Mouse (Mus musculus): ENCODE results near the gene Ankrd6. TPM values are rescaled to one million over a fixed set of nuclear protein-coding genes. Genes with fewer than 3 reads are reported as not detected.
A peak's percentile ranks its signal among the peaks of the same experiment; 100 is the strongest.

The Ankrd6 gene
- total RNA-seq, 2 experiments from 2014 or later = 0.82 to 0.98 TPM

GRCm38 (mm10) chr4:32800577-32801170, 150.0 kb downstream of the Ankrd6 start:
- no peak for ATAC-seq (replicated peaks; ENCODE audit: poor library complexity, severe bottlenecking)

- ATAC-seq (replicated peaks; ENCODE audit: poor library complexity, severe bottlenecking) = peak; percentile 100
These were observed 150.6 kb downstream of the Ankrd6 start, which contains the start of gene Lyrm2 for GRCm38 (mm10) chr4:32799966-32800576. Gene Lyrm2 (plus strand): TSS chr4:32800253.

DNA sequence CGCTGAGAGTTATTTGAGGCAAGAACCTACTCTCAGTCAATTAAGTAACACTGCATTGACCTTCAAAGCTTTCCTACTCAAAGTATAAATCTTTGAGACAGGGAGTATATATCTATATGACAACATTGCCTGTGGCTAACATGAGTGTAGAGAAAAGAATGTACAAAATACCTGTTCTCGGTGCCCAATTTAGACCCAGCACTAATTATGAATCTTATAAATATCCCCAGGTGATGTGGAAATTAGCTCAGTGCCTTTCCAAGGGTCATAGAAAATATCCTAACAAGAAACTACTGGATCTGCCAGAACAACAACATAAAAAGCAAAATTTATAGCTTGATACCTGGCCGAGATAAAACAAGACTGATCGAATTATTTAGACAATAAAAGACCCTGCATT, 151.7 kb downstream of the Ankrd6 start:
- no peak for ATAC-seq (replicated peaks; ENCODE audit: poor library complexity, severe bottlenecking)

DNA sequence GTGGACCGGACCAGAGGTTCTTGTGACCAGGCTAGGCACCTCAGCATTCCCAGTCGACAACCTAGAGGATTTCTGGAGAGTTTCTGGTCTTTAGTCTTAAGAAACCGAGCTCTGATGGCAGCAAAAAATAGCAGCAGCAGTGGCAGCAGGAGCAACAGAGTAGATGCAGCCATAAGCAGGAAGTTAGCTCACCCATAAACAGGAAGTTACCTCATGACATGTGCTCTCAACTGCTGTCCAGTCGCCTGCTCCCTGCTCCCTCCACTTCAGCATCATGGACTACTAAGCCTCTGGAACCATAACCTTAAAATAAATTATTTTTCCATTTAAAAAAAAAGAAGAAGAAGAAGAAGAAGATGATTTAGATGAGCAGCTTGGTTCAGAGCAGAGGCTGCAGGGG, 161.6 kb downstream of the Ankrd6 start:
- ATAC-seq (replicated peaks; ENCODE audit: poor library complexity, severe bottlenecking) = peak; percentile 58; the same call in 1 of the 2 replicates

DNA sequence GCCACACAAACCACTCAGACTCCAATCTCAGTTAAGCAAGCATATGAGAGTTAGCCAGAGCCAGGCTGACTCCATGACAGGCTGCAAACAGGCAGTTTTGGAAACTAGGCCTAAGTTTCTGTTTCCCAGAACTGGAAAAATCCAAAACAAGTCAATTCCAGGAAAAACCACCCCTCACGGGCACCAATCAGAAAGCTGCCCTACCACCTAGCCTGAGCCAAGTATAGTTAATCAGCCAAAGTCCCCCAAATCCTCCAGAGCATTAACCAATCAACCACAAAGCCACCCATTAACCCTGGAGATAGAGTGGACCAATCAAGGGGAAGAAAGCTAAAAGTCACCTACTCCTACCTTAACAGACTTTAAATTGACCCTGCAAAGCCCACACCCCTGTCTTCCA, 163.5 kb downstream of the Ankrd6 start:
- ATAC-seq (replicated peaks; ENCODE audit: poor library complexity, severe bottlenecking) = no peak

- no peak for ATAC-seq (replicated peaks; ENCODE audit: poor library complexity, severe bottlenecking)
These were observed 170.6 kb downstream of the Ankrd6 start for GRCm38 (mm10) chr4:32779996-32780395.

- no peak for ATAC-seq (replicated peaks; ENCODE audit: poor library complexity, severe bottlenecking)
These were observed 180.3 kb downstream of the Ankrd6 start for GRCm38 (mm10) chr4:32770284-32770810.

GRCm38 (mm10) chr4:32768046-32768445, 182.6 kb downstream of the Ankrd6 start:
- peak; percentile 100 for ATAC-seq (replicated peaks; ENCODE audit: poor library complexity, severe bottlenecking)

DNA sequence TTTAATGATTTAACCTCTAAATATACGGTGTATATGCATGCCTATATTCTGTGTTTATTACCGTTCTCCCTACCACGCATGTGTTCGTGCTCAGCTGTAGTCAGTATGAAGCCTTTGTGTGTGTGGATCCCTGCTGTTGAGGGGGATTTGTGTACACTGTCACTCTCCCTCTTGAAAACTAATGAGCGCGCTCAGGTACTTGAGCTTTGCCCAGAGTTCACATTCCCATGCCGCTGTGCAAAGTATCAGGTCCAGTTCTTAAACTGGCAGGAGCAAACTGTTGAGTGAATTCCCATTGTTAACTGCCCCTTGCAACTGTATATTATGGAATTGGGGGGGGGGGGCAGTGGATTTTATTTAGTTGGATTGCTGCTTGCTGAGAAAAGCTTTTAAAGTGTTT, 183.2 kb downstream of the Ankrd6 start:
- ATAC-seq (replicated peaks; ENCODE audit: poor library complexity, severe bottlenecking) = no peak

DNA sequence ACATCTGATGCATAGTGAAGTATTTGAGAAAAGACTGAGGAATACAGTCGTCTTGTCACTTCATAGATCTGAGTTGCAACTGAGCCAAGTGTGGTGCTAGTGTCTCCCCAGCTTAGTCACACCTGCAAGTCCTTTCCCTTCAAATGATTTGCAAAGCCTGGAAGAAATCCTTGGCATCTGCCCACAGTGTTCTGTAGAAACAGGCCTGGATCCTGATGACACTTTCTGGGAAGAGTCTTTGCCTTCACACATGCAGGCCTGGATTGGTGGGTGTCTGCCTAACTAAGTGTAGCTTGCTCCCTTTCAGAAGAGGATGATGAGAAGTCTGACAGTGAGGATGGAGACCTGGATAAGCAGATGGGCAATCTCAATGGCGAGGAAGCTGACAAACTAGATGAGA, 193.2 kb downstream of the Ankrd6 start:
- ATAC-seq (replicated peaks; ENCODE audit: poor library complexity, severe bottlenecking) = no peak

Other genes with a start within 250 kb of the Ankrd6 start
- 19.6 and 28.0 TPM in 2 replicates for gene Lyrm2, start 150.6 kb downstream of the Ankrd6 start, total RNA-seq (2014; fragmentation: Nextera tagmentation)
- 40.2 and 82.2 TPM in 2 replicates for gene Lyrm2, start 150.6 kb downstream of the Ankrd6 start, total RNA-seq (2017)
- not detected in 2 replicates for gene Rragd, start 32.2 kb upstream of the Ankrd6 start, total RNA-seq (2014; fragmentation: Nextera tagmentation)
- gene Rragd, start 32.2 kb upstream of the Ankrd6 start, total RNA-seq (2017) = not detected in 2 replicates
- gene Ube2j1, start 80.6 kb upstream of the Ankrd6 start, total RNA-seq (2014; fragmentation: Nextera tagmentation) = 40.3 and 41.6 TPM in 2 replicates
- 51.5 and 52.6 TPM in 2 replicates for gene Ube2j1, start 80.6 kb upstream of the Ankrd6 start, total RNA-seq (2017)
- not detected in 2 replicates for gene Gabrr2, start 112.2 kb upstream of the Ankrd6 start, total RNA-seq (2014; fragmentation: Nextera tagmentation)
- not detected in 2 replicates for gene Gabrr2, start 112.2 kb upstream of the Ankrd6 start, total RNA-seq (2017)
- not detected in 2 replicates for gene Gabrr1, start 181.7 kb upstream of the Ankrd6 start, total RNA-seq (2014; fragmentation: Nextera tagmentation)
- gene Gabrr1, start 181.7 kb upstream of the Ankrd6 start, total RNA-seq (2017) = not detected in 2 replicates
- not detected in 2 replicates for gene Pm20d2, start 238.9 kb upstream of the Ankrd6 start, total RNA-seq (2014; fragmentation: Nextera tagmentation)
- 0.62 TPM in 1 of 2 replicates, not detected in the other for gene Pm20d2, start 238.9 kb upstream of the Ankrd6 start, total RNA-seq (2017)

Data from granulocyte monocyte progenitor cell, adult 5-6 weeks (primary cell).